Mouse (Mus musculus) urinary bladder, postnatal 4 days (tissue): ENCODE results near the gene Adam15.
A peak's percentile ranks its signal among the peaks of the same experiment; 100 is the strongest.

Source experiments
- DNase-seq, 2 experiments: peaks; one replicate each; pipeline ENCODE4 v3.0.0; 2021 to 2022; ENCODE audit warnings: low spot score in 2 of 2

The Adam15 gene

DNA sequence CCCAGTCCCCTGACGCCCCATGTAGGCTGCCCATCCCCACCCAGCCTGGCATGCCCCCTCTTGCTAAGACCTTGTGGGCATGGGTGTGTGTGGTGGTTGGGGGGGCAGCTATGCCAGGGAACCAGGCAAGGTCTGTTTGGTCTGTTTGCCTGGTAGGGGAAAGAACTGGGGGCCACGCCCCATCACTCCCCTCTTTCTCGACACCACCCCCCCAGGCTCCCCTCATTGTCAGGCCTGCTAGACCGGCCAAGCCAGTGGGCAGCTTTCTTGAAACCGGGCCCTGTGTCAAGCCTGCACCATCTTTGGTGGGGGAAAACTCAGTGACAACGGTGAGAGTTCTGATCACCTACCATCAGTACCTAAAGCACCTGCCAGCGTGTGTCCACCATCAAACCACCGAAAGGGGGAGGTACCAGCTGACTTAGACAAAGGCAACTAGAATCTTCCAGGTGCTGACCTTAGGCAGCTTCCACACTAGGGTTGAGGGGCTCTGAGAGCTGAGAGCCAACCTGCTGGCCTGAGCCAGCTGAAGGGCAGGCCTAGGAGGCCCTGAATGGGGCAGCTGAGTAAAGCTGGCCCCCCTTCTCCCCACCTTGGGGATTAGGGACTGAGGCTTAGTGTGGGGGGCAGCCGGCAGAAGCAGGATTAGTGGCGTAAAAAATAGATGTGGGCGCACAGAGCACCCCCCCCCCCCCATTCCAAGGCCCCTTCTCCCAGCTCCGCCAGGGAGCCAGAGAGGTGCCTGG lies 34.7 kb upstream of the Adam15 start:
- no peak for DNase-seq

DNA sequence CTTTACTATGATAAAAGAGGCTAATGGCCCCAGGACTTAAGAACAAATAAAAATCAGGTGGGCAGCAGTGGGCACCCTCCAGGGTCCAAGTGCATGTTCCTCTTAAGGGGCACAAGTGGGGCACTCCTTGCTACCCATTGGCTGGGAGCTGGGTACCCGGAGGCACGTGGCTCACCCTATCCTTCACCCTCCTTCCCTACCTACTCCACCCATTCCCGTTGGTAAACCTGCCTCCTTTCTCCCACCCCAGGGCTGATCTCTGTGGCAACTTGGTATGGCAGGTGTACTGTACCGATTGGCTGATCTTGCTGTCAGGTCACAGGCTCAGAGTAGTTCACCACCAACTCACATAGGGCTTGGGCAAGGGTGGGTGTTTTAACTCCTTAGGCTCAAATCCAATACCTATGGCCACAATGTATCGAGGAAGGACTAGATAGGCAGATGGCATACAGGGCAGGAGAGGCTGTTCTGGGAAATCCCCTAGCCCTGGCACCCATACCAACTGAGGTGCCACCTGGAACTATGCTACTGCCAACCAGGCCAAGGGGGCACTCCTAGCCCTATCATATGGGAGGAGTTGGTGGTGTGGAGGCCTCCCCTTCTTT lies 34.0 kb upstream of the Adam15 start:
- no peak for DNase-seq

DNA sequence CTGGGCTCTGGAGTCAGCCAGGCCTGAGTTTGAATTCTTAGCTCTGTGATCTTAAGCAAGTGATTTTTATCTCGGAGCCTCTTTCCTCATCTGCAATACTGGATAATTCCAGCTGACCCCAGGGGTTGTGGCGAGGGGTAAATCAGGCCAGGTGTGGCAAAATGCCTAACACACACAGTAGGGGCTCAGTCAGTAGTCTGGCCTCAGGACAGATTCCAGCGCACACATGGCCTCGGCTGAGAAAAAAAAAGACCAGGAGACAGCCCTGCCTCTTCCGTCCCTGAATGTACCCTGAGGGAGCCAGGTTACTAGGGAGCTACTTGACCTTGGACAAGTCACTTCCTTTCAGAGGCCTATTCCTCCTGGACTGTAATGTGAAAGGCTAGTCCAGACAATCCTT lies 33.2 kb upstream of the Adam15 start:
- DNase-seq = no peak

DNA sequence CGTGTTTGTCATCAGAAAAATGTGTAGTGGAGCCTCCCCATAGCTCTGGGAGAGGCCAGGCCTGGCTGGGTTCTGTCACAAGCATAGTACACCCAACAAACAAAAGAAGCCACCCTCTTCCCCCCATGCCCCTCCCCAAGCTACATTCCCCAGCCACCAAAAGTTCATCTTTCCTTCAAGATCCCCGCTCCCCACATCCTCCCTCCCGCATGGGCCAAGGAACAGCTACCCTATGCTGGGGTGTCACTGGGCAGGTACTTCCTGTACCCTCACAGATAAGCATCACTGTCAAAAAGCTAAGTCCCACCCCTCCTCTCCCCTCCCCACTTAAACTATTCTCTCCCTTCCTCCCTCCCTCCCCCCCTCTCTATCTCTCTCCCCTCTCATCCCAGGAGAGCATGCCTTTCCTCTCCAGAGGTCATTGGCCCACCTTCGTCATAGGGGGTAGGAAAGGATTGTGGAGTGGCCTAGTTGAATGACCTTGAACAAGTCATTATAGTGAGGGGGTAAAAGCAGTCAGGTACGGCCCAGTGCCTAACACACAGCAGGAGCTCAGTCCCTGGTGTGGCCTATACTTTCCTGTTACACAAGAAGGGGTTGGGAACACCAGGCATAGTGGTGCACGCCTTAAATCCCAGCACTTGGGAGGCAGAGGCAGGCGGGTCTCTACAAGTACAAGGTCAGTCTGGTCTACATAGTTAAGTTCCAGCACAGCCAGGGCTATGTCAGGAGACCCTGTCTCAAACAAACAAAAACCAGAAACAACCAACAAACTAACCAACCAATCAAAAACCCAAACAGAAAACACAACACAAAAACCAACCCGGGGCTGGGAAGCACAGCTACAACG lies 32.5 kb upstream of the Adam15 start:
- DNase-seq = no peak

DNA sequence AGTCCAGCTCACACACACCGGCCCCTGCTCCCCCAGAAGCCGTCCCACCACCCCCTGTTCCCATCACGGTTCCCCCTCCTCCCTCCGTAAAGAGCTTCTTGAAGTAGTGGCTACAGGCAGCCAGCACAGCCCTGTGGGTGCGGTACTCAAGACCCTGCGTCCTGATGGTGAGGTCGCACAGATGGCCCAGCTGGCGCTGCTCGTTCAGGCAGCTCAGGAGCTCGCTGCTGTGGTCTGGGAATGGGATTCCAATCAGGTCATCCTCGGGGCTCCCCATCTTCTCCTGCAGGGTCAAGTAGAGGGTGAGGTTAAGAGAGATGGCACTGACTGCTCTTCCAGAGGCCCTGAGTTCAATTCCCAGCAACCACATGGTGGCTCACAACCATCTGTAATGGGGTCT lies 31.4 kb upstream of the Adam15 start:
- no peak for DNase-seq

DNA sequence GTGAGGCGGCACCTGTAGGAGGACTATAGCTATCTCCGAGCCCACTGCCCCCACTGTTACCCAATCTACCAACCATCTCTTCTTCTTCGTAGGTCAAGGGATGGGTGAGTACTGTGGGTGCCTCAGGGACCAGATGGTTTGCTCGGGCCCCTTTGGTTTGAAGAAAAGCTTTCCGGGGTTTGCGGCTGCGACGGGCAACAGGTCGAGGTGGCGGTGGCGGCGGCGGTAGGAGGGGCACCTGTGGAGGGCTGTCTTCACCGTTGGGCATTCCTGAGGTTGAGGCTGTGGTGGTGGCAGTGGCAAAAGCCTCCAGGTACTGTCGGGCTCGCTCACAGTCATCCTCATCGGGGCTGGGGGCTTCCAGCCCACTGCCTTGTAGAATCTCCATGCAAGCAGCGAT lies 30.9 kb upstream of the Adam15 start:
- DNase-seq = no peak

DNA sequence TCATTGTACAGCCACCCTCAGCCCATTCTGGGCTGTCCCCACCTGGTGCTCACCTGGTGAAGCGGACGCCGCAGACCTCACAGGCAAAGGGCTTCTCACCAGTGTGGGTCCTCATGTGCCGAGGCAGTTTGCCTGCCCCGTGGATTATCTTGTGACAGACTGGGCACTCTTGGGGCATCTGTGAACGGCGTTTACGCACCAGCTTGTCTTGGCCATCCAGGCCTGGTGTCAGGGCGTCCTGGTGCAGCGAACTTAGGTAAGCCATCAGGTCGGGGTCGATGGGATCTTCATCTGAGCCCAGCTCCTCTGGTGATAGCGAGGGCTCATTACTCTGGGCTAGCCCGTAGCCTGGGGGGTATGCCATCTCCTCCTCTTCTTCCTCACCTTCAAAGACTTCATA lies 30.5 kb upstream of the Adam15 start:
- no peak for DNase-seq

DNA sequence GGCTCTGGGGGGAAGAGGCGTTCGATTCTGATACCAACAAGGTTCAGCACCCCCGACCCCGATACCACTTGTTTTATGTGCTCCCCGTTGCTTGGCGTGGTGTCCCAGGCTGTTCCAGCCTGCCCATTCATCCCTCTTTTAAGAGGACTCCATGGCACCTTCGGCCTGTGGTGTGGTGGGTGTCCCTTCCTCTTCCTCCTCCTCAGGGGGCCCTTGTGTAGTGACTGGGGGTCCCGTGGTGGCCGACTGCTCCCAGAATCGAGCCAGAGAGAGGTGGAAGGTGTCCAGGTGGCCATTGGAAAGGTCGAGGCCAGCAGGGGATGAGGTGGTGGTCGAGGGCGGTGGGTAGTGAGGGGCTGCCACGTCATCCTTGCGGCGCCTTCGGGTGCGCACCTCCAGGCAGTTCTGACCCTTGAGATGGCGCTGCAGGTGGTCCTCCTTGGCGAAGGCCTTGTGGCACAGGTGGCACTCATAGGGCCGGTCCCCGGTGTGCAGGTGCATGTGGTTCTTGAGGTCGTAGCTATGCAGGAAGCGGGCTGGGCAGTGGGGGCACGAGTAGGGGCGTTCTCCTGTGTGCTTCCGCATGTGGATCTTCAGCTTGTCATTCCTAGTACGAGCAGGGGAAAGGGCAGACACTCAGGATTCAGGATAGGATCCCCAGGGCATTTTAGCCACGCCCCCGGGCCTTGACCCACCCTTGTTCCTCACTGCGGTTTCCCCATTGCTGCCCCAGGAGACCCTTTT lies 29.8 kb upstream of the Adam15 start:
- no peak for DNase-seq

DNA sequence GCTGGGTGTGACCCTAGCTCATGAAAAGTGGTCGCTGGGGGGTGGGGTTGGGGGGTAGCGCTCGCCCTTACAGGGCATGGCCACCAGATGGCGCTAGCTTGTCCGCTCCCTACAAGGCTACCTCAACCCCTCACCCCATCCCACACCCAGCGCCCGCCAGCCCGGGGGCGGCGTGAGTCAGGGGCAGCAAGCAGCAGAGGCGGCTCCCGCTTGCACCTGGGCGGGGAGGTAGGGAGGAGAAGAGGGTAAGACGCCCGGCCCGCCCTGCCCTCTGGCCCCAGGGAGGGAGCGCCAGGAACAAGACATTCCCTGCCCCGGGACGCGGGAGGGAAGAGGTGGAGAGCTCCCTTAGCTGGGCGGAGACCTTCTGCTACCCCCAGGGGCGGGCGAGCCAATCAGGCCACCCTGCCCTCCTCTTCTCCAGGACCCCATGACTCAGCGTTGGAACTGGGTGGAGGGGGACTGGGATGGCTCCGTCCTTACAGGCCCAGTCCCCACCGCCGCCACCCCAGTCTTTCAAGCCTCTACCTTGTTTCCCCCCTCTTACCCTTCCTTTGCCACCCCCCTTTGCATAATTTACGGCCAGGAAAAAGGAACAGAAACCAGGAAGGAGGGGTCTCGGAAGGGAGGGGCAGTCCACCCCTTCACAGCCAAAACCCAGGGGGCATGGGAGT lies 28.7 kb upstream of the Adam15 start:
- peak; percentile 82 to 83 for DNase-seq

DNA sequence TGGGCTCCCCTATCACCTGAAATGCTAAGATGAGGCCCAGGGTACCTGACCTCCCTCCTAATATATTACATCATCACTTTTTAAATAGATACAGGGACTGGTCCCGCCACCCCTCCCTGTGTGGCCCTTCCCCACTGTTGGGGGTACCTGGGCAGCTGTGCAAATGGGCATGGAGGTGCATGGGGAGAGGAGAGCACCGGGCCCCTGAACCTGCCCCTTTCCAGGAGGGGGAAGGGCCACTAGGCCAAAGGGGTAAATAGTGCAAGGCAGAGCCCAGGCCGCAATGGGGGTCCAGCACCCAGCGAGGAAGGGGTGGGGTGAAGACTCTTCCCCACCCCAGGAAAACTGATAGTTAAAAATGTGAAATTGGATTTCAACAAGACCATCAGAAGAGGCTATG lies 28.0 kb upstream of the Adam15 start:
- no peak for DNase-seq

DNA sequence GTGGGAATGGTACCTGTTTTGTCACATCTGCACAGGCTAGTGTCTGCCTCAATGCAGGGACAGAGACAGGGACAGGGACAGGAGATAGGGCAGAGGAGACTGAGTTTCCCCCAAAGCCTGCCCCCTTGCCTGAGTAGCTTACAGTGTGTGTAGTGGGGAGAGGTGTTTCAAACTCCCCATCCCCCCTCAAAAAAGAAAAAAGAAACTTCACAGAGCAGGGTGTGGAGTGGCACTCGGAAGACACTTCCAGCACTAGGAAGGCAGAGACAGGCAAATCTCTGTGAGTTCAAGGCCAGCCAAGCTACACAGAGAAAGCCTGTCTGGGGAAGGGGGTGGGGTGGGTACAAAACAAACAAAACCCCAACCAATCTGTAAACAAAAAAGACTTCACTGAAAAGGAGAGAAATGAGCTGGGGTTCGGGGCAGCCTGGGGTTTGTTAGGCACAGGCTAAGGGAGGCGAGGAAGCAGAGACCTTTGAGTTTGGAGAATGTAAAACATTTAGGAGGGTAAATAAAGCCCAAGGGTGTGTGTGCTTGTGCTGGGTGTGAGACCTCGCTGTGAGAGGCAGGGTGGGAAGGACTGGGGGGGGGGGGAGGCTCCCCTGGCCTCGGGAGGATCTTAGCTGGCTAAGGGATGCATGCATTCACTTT lies 23.9 kb upstream of the Adam15 start:
- no peak for DNase-seq

DNA sequence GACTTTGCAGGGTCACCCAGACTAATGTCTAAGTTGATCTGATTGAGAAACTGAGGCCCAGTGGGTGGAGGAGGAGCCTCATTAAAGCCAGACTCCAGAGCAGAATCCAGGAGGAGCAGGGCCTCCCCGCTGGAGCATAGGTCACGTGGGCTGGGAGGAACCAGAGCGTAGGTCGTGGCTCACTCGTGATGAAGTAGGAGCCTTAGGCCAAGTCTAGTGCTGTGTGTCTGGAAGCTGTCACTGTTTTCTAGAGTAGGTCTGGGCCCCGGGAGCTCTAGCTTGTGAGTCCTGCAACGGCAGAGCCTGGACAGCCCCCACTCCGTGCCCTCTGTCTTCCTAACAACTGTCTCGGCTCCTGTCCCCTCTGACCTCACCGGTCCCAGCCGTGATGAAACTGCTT lies 17.5 kb upstream of the Adam15 start:
- DNase-seq = no peak

DNA sequence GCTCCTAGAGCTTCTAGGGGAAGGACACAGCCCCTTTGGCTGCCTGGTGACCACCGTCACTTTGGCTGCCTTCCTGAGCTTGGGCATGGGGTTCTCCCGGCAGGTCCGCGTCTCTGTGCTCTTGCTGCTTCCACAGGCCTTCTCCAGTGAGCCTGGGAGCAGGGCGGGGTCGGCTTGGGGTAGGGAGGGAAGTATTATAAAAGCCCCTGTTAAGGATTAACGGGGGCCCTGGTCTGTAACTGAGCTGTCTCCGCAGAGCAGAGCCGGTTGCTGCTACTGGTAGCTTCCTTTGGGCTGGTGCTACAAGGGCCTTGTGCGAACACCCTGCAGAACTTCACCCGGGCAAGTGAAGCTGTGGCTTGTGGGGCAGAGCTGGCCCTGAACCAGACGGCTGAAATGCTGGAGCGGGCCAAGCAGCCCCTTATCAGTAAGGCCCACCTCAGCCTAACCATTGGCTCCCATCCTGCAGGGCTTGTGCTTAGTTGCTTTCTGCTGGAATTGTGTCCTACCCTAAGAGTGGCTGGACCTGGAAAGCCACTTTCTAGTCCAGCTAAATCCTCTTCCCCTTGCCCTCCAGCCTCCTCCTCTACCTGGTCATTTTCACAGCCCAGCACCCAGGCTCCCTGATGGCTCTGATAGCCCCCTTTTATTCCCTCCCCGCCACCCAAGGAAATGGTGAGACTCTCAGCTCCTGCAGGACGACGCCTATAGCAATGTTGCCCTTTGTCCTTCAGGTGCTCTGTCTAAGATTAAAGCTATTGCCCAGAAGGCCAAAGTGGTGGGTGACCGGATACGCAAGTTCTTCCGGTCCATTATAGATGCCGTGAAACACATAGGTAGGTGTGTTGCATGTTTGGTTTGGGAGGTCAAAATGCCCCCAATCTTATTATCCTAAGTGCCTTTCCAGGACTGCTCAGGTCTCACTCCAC lies 16.0 kb upstream of the Adam15 start:
- DNase-seq = no peak

DNA sequence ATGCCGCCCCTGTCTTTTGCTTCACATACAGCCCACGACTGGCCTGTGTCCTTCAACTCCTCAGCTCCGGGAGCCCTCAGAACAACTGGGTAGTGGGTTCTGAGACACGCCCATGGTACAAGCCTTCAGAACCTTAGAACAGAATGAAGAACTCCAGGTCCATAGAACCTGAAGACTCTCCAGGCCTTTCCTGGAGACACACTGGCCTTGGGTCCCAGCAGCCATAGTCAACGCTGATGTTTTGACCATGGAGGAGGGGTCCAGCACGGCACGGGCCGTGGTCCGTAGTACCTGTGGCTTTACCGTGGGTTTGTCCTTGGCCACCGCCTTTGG lies 15.3 kb upstream of the Adam15 start, which contains the start of gene Dcst1:
TSS of gene Dcst1 (minus strand) at position 101 of the 333 bp plus-strand sequence.
- no peak for DNase-seq

DNA sequence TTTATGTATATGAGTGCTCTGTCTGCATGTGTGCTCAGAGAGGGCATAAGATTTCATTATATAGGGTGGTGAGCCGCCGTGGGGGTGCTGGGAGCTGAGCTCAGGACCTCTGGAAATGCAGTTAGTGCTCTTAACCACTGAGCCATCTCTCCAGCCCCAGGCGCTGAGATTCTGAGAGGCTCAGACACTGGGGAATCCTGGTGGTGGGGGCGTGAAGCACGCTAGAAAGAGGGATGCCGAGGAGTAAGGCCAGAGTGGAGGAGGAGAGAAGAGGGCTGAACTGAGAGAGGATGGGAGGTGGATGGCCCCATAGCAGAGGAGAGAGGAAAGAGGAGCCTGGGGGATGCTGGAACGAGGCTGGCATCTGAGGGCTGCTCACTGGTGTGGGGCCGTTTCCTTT lies 14.8 kb upstream of the Adam15 start:
- no peak for DNase-seq

DNA sequence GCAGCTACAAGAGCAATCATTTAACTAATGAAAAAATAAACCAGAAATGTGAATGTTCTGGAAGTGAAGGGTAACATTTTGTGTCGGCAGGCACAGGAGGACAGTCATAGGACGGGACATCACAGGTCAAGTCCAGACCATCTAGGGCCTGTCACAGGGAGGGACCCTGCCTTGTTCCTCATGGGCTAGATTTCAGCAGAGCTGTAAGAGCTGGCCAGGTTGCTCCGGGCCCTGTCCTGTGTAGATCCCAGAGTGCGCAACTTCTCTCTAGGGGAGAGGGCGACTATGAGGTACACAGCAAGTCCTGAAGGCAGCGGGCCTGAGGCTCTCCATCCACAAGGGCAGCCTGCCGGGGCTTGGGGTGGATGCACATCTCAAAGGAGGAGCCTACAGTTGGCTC lies 11.9 kb upstream of the Adam15 start, which contains the start of gene Dcst2:
TSS of gene Dcst2 (plus strand) at position 301 of the 400 bp plus-strand sequence.
- no peak for DNase-seq

DNA sequence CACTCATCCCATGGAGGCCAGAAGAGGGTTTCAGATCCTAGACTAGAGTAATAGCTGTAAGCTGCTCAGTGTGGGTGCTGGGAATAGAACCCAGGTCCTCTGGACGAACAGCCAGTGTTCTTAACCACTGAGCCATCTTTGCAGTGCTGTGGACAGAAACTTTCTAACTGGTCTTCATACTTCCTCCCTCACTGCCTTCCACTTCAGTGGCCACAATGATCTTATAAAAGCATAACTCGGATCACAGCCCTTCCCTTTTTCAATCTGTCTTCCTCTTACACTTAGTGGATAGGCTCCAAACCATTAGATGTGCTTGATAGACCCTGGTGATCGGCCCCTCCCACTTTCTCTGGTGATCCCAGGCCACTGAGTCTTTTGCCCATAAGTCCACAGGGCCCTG lies 10.4 kb upstream of the Adam15 start:
- DNase-seq = no peak

DNA sequence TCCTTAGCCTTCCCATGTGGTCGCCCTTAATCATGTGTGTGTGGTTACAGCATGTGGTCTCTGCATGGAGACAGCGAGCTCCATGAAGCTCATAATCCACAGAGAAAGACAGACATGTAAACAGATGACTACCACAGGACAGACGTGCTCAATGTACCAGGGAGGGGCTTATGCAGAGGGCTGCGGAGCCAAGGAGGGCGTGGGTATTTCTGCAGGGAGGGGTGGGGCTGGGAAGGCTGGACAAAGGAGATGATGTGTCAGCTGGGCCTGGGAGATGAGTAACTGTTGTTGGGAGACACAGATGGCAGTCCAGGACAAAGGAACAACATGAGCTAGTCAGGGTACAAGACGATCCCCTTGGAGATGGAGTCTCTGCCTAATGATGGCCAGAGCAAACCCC lies 9.8 kb upstream of the Adam15 start:
- no peak for DNase-seq

DNA sequence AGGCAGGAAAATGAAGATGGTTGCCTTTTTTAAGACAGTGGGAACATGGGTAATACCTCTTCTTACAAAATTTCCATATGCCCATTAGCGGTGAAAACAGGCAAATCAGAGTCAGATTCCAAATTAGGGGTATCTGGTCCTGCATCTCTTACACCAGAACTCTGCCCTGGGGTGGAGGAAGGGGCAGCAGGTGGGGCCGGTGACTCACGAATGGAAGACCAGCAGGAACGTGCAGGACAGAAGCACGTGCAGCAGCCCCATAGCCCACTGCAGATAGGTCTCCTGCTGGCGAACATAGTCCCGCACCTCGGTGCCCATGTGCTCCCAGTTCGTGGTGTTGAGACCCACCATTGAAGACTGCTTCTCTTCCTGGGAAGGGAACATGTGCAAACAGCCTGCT lies 6.2 kb upstream of the Adam15 start:
- DNase-seq = no peak

DNA sequence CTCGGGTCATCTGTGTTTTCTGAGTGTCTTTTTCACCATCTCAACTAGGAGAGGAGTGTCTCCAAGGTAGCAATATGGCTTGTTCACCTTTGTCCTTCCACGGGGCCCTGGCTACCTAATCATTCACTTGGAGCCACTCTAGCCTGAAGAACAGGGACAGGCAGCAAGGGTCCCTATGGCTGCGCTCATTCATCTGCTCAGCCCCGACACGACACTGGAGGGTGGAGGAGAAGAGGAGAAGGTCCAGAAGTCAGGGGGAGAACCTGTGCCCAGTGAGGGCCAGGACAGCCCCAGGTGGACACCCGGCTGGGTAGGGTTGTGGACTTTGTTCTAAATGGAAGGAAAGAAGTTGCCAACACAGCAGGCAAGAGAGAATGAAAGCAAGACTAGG lies 5.7 kb upstream of the Adam15 start:
- no peak for DNase-seq
